Mouse (Mus musculus) hindbrain, embryonic 16.5 days (tissue): ENCODE measurements around the gene Antxr1. TPM values are rescaled to one million over a fixed set of nuclear protein-coding genes. Genes with fewer than 3 reads are reported as not detected.

Experiments
- ATAC-seq: fragments of 200-750 bp; cut with Nextera tagmentation; 2 replicates; pipeline ENCODE4 v1.8.0; 2017; ENCODE audit warnings: moderate TSS enrichment, moderate library complexity
- H3K27ac ChIP-seq: fragments of 300-500 bp; sonication (generic); 2 replicates; pipeline ENCODE4 v1.5.1; 2014; ENCODE audit warnings: low read depth, mild to moderate bottlenecking, control low read depth, low read length, moderate library complexity
- H3K27me3 ChIP-seq: fragments of 300-500 bp; sonication (generic); replicated peaks from 2 replicates; pipeline ENCODE4 v1.6.1; 2014; ENCODE audit warnings: low read length; ENCODE audit not compliant: control insufficient read depth, insufficient read depth
- H3K36me3 ChIP-seq: fragments of 300-500 bp; sonication (generic); 2 replicates; pipeline ENCODE4 v1.6.1; 2014; ENCODE audit warnings: mild to moderate bottlenecking, low read length, moderate library complexity, mixed read lengths; ENCODE audit not compliant: control insufficient read depth, insufficient read depth
- H3K4me1 ChIP-seq: fragments of 300-500 bp; sonication (generic); 2 replicates; pipeline ENCODE4 v1.6.1; 2014; ENCODE audit warnings: low read depth, low read length; ENCODE audit not compliant: control insufficient read depth, insufficient read depth
- H3K4me2 ChIP-seq: fragments of 300-500 bp; sonication (generic); 2 replicates; pipeline ENCODE4 v1.6.1; 2014; ENCODE audit warnings: mild to moderate bottlenecking, low read length, control low read depth, moderate library complexity
- H3K4me3 ChIP-seq: fragments of 300-500 bp; sonication (generic); 2 replicates; pipeline ENCODE4 v1.5.1; 2014; ENCODE audit warnings: mild to moderate bottlenecking, low read length, control low read depth, moderate library complexity
- H3K9ac ChIP-seq: fragments of 300-500 bp; sonication (generic); 2 replicates; pipeline ENCODE4 v1.6.1; 2014; ENCODE audit warnings: low read depth, mild to moderate bottlenecking, control low read depth, low read length, moderate library complexity
- H3K9me3 ChIP-seq: fragments of 300-500 bp; sonication (generic); 2 replicates; pipeline ENCODE4 v1.6.1; 2014; ENCODE audit warnings: mild to moderate bottlenecking, low read length, moderate library complexity; ENCODE audit not compliant: control insufficient read depth
- WGBS: fragments of 180-500 bp; shearing (Covaris S2); extraction: QIAGEN DNeasy Blood & Tissue Kit; methylation state at CpG from one replicate; pipeline ENCODE4 v1.1.7; 2014; 5-methylcytosine and 5-hydroxymethylcytosine counted together
- polyA plus RNA-seq: library from polyadenylated mRNA; unstranded; fragments of >200 nt; fragmentation: Nextera tagmentation; extraction: Ambion mirVana; gene quantifications from 2 replicates; pipeline ENCODE4 v1.2.1, GENCODE M21; 2015

Antxr1 gene
- polyA plus RNA-seq, 1 experiment from 2014 or later, result 5.3 TPM

GRCm38 (mm10) chr6:87151427-87151826 lies 184.2 kb downstream of the Antxr1 start:
- Histone ChIP-seq H3K4me3 (no peak overlapping the region), H3K27ac (no peak overlapping the region), H3K9me3 (no peaks in the 10 kb centered on the region), H3K27me3 (no peaks in the 10 kb centered on the region), H3K9ac (no peak overlapping the region), H3K36me3 (no peaks in the 10 kb centered on the region), H3K4me1 (no peaks in the 10 kb centered on the region), H3K4me2 (no peak overlapping the region)
- ATAC-seq, result no peak
- 88% methylated on average over 8 of the region's 8 CpGs for WGBS

DNA sequence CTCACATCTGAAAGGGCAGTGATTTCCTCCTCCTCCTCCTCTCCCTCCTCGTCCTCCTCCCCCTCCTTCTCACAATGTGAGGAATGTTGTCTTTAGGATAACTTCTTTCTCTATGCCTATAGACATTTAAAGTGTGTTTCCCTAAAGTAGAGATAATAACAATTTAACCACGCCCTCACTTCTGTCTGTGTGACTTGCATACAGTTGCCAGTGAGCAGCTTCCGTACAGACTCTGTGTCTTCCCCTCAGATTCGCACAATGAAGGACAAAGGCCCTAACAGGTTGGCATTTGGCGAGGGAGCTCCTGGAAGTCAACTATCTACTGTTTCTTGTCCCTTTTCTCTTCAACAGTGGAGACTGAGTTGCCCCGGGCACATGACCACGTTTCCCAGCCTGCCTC lies 185.2 kb downstream of the Antxr1 start:
- H3K4me2 ChIP-seq, result no peak overlapping the region
- no peak overlapping the region for H3K27ac ChIP-seq
- no peak overlapping the region for H3K9ac ChIP-seq
- 86% methylated on average over 7 of the region's 7 CpGs for WGBS
- H3K36me3 ChIP-seq, result no peaks in the 10 kb centered on the region
- no peaks in the 10 kb centered on the region for H3K9me3 ChIP-seq
- H3K27me3 ChIP-seq, result no peaks in the 10 kb centered on the region
- H3K4me3 ChIP-seq, result no peak overlapping the region
- no peak for ATAC-seq
- H3K4me1 ChIP-seq, result no peaks in the 10 kb centered on the region

- no peak overlapping the region for H3K4me3 ChIP-seq
- H3K36me3 ChIP-seq, result no peaks in the 10 kb centered on the region
- no peak overlapping the region for H3K4me2 ChIP-seq
- H3K9me3 ChIP-seq, result no peaks in the 10 kb centered on the region
- H3K27ac ChIP-seq, result no peak overlapping the region
- H3K9ac ChIP-seq, result no peak overlapping the region
- ATAC-seq, result no peak
- no peaks in the 10 kb centered on the region for H3K27me3 ChIP-seq
- WGBS, result 87% methylated on average over 3 of the region's 3 CpGs
- H3K4me1 ChIP-seq, result no peaks in the 10 kb centered on the region
Observed at GRCm38 (mm10) chr6:87147921-87148320, 187.7 kb downstream of the Antxr1 start.

DNA sequence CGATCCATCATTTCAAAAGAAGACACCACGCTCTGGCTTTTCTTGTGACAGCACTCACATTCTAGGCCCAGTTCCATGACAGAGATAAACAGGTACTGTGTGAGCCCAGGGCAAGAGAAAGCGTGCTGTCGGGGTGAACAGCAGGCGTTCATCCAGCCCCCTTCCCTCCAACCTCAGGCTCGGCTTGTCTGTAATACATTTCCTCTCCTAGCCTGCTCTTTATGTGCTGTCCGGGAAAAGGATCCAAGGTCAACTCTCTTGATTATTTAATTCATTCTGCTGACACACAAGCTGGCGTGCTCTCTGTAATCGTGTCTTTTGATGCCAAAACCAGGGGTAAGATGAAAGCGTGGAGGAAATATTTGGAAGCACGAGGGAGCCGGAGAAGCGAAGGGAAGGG lies 192.0 kb downstream of the Antxr1 start:
- H3K27ac ChIP-seq, result no peak overlapping the region
- no peak overlapping the region for H3K4me2 ChIP-seq
- H3K9me3 ChIP-seq, result no peaks in the 10 kb centered on the region
- H3K36me3 ChIP-seq, result no peaks in the 10 kb centered on the region
- WGBS, result 52% methylated on average over 13 of the region's 13 CpGs
- H3K4me3 ChIP-seq, result no peak overlapping the region
- no peaks in the 10 kb centered on the region for H3K27me3 ChIP-seq
- ATAC-seq, result 0 out of 2 replicates have a peak, but pooled peaks have one; percentile 34
- no peak overlapping the region for H3K9ac ChIP-seq
- H3K4me1 ChIP-seq, result peaks cover 4% of the 10 kb centered on the region; the same call in 1 of the 2 replicates

DNA sequence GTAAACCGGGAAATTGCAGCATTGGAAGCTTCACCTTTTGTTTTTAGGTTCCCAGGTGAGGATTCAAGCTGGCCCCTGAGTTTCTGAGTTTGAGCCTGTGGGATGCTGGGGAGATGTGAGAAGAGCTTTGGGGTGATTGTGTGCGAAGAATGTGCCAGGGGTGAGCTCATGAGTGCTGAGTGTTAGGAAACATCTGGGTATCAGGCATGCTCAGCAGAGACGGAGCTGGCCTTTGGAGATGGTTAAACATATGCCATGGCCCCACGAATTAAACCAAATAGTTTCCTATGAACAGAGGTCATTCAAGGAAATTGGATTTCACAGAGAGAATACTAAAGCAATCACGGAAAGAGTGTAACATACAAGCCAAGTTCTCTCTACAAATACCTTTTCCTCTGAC lies 193.4 kb downstream of the Antxr1 start:
- Histone ChIP-seq H3K4me1 (peaks cover 4% of the 10 kb centered on the region; the same call in 1 of the 2 replicates), H3K36me3 (no peaks in the 10 kb centered on the region), H3K4me2 (no peak overlapping the region), H3K4me3 (no peak overlapping the region), H3K9ac (no peak overlapping the region), H3K27ac (no peak overlapping the region), H3K27me3 (no peaks in the 10 kb centered on the region), H3K9me3 (no peaks in the 10 kb centered on the region)
- 84% methylated on average over 5 of the region's 5 CpGs for WGBS
- no peak for ATAC-seq

GRCm38 (mm10) chr6:87139796-87140553 lies 195.6 kb downstream of the Antxr1 start:
- no peak for ATAC-seq
- WGBS, result 61% methylated on average over 12 of the region's 12 CpGs
- H3K9ac ChIP-seq, result no peak overlapping the region
- no peak overlapping the region for H3K27ac ChIP-seq
- H3K4me1 ChIP-seq, result peaks cover 4% of the 10 kb centered on the region; the same call in 1 of the 2 replicates
- H3K36me3 ChIP-seq, result no peaks in the 10 kb centered on the region
- H3K4me2 ChIP-seq, result no peak overlapping the region
- no peak overlapping the region for H3K4me3 ChIP-seq
- no peaks in the 10 kb centered on the region for H3K9me3 ChIP-seq
- H3K27me3 ChIP-seq, result no peaks in the 10 kb centered on the region

DNA sequence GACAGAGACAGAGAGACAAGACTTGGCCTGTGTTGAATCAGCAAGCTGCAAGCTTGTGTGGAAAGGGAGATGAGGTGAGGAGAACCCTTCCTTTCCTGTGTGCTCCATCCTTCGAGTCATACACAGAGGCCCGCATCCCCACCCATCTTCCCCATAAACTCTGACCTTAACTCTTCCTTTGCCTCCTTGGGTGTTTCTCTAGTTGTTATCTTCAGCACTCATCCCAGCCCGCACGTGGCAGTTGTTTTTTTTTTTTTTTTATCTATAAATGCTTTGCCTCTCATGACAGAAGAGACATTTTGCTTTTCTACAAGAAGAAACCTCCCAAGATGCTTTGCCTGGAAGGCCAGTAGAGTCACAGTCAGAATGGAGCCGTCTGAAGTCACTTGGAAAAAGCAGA lies 197.1 kb downstream of the Antxr1 start:
- WGBS, result 89% methylated on average over 5 of the region's 5 CpGs
- H3K9me3 ChIP-seq, result no peaks in the 10 kb centered on the region

DNA sequence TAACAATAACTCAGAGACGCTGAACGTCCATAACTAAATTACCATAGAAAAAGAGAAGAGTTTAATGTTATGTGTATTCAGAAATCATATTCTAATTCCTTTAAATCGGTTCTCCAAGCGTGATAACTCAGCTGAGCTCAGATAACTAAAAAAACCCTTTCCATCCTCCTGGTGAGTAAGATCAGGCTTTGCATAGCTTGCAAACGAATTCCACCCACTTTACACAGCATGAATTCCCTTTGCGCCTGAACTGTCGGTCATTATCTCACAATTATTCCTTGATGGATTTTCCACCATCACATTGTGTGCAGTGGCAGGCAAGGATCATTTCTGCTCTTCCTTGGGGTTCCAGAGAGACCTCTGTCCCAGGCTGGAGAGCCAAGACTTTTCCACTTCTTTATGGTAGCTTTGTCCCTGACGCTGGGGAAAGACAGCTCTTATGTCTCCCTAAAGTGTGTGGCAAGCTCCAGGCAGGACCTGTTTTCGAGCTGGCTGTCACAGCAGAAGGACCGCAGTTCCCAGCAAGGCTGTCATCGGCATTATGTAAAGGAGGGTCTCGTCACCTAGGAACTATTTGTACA lies 201.6 kb downstream of the Antxr1 start:
- H3K36me3 ChIP-seq, result no peaks in the 10 kb centered on the region
- no peaks in the 10 kb centered on the region for H3K4me1 ChIP-seq
- H3K9ac ChIP-seq, result no peak overlapping the region
- H3K9me3 ChIP-seq, result no peaks in the 10 kb centered on the region; the same call in 1 of the 2 replicates
- H3K4me3 ChIP-seq, result no peak overlapping the region
- no peak overlapping the region for H3K27ac ChIP-seq
- WGBS, result 56% methylated on average over 12 of the region's 12 CpGs
- no peak for ATAC-seq
- H3K27me3 ChIP-seq, result no peaks in the 10 kb centered on the region
- no peak overlapping the region for H3K4me2 ChIP-seq

More for the DNA sequence above, 197.1 kb downstream of the Antxr1 start:
- no peaks in the 10 kb centered on the region for H3K36me3 ChIP-seq
- no peak for ATAC-seq
- peaks cover 4% of the 10 kb centered on the region; the same call in 1 of the 2 replicates for H3K4me1 ChIP-seq
- no peak overlapping the region for H3K4me3 ChIP-seq
- H3K9ac ChIP-seq, result no peak overlapping the region
- H3K27ac ChIP-seq, result no peak overlapping the region
- no peak overlapping the region for H3K4me2 ChIP-seq
- H3K27me3 ChIP-seq, result no peaks in the 10 kb centered on the region

DNA sequence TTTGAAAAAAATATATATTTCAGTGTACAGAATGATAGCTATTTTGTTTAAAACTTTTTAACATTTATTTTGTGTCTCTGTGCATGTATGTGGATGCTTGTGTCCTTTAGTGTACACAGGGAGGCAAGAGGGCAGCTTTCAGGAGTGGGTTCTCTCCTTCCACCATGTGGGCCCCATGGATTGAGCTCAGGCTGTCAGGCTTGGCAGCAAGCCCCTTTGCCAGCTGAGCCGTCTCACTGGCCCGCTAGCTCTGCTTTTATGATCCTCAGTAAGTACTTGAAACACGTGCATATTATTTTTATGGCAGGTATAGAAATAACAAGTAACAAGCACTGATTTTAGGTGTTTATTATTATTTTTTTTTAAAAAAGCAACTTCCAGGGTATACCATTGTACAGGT lies 202.1 kb downstream of the Antxr1 start:
- ATAC-seq, result no peak

More for the DNA sequence above, 202.1 kb downstream of the Antxr1 start:
- H3K4me3 ChIP-seq, result no peak overlapping the region
- H3K4me2 ChIP-seq, result no peak overlapping the region
- H3K27ac ChIP-seq, result no peak overlapping the region
- H3K4me1 ChIP-seq, result no peaks in the 10 kb centered on the region
- H3K36me3 ChIP-seq, result no peaks in the 10 kb centered on the region
- H3K27me3 ChIP-seq, result no peaks in the 10 kb centered on the region
- no peaks in the 10 kb centered on the region; the same call in 1 of the 2 replicates for H3K9me3 ChIP-seq
- whole genome bisulfite sequencing, result 72% methylated on average over 3 of the region's 3 CpGs
- H3K9ac ChIP-seq, result no peak overlapping the region
